Mouse (Mus musculus): ENCODE data around the gene Egln2. TPM values are rescaled to one million over a fixed set of nuclear protein-coding genes. Genes with fewer than 3 reads are reported as not detected.

Gene Egln2
- 63.9 TPM for polyA plus RNA-seq (2017; shearing (Covaris generic))

GRCm38 (mm10) chr7:27166614-27167474 lies at the start of gene Egln2:
Gene Egln2, minus strand, starts transcription at chr7:27166802.

GRCm38 (mm10) chr7:27195681-27196611 lies 29.3 kb upstream of the Egln2 start, which contains the start of the genes BC024978 and Snrpa:
Gene BC024978, plus strand, starts transcription at chr7:27195781.
Gene Snrpa, minus strand, starts transcription at chr7:27196271.

GRCm38 (mm10) chr7:27180837-27181695 lies 14.5 kb upstream of the Egln2 start, which contains the start of the genes Gm21983 and Mia:
Gene Gm21983, minus strand, starts transcription at chr7:27181086.
Gene Mia, minus strand, starts transcription at chr7:27181157.

GRCm38 (mm10) chr7:27178324-27179216 lies 12.0 kb upstream of the Egln2 start, which contains the start of gene Rab4b:
Gene Rab4b, minus strand, starts transcription at chr7:27178896.

GRCm38 (mm10) chr7:27153205-27153764 lies 13.3 kb downstream of the Egln2 start, which contains the start of gene Cyp2t4:
Gene Cyp2t4, plus strand, starts transcription at chr7:27153714.

GRCm38 (mm10) chr7:27119676-27120075 lies 46.9 kb downstream of the Egln2 start, which contains the start of gene Cyp2f2:
Gene Cyp2f2, plus strand, starts transcription at chr7:27119909.

Other genes with a start within 250 kb of the Egln2 start
- gene Cyp2a22, start 227.4 kb downstream of the Egln2 start, polyA plus RNA-seq (2017; shearing (Covaris generic)), result not detected
- gene Cyp2a12, start 137.7 kb downstream of the Egln2 start, polyA plus RNA-seq (2017; shearing (Covaris generic)), result 0.23 TPM
- gene Cyp2f2, start 46.9 kb downstream of the Egln2 start, polyA plus RNA-seq (2017; shearing (Covaris generic)), result not detected
- gene Cyp2t4, start 13.1 kb downstream of the Egln2 start, polyA plus RNA-seq (2017; shearing (Covaris generic)), result not detected
- 137 TPM for gene Rab4b, start 12.1 kb upstream of the Egln2 start, polyA plus RNA-seq (2017; shearing (Covaris generic))
- gene Gm21983, start 14.3 kb upstream of the Egln2 start, polyA plus RNA-seq (2017; shearing (Covaris generic)), result not detected
- not detected for gene Mia, start 14.4 kb upstream of the Egln2 start, polyA plus RNA-seq (2017; shearing (Covaris generic))
- 3.5 TPM for gene BC024978, start 29.0 kb upstream of the Egln2 start, polyA plus RNA-seq (2017; shearing (Covaris generic))
- 65.8 TPM for gene Snrpa, start 29.5 kb upstream of the Egln2 start, polyA plus RNA-seq (2017; shearing (Covaris generic))
- gene Itpkc, start 61.9 kb upstream of the Egln2 start, polyA plus RNA-seq (2017; shearing (Covaris generic)), result 20.9 TPM
- 12.7 TPM for gene Coq8b, start 66.2 kb upstream of the Egln2 start, polyA plus RNA-seq (2017; shearing (Covaris generic))
- 1.9 TPM for gene Numbl, start 91.6 kb upstream of the Egln2 start, polyA plus RNA-seq (2017; shearing (Covaris generic))
- gene Ltbp4, start 170.9 kb upstream of the Egln2 start, polyA plus RNA-seq (2017; shearing (Covaris generic)), result 1.3 TPM
- gene Shkbp1, start 189.2 kb upstream of the Egln2 start, polyA plus RNA-seq (2017; shearing (Covaris generic)), result 70.3 TPM
- gene Gm20479, start 190.6 kb upstream of the Egln2 start, polyA plus RNA-seq (2017; shearing (Covaris generic)), result not detected